In the genomic region with DNA sequence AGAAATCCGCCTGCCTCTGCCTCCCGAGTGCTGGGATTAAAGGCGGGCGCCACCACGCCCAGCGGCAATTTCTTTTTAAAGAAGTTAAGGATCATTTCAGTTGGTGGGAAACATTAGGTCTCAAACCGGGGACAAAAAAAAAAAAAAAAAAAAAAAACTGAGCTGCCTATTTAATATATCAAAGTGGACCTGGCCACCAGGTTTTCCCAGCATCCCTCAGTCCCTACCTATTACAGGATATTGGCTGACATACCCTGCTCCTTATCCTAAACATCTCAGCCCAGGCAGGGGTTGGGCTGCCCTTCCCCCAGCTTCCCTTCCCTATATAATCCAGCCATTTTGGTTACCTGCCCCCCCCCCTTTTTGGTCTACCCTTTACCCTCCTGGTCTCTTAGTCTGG, we compare ENCODE assay signal across 25 mouse cellular contexts. TPM values are rescaled to one million over a fixed set of nuclear protein-coding genes. Genes with fewer than 3 reads are reported as not detected.
"Had no signal": no experiment of that assay in that cellular context is flagged by ENCODE, and none has a peak within 500 bp of the region (broad histone marks: within the 10 kb centered on the region; RNA-seq: fewer than 3 reads in every experiment).

No protein-coding gene starts in this region.

- DNase-seq: retina, postnatal 1 day; right cerebral cortex, adult 18-20 months; right cerebral cortex, postnatal 14 days; right cerebral cortex, postnatal 25 days; right cerebral cortex, postnatal 4 days; spleen, adult 18-20 months; thymus, adult 18-20 months; thymus, adult 2 months; thymus, postnatal 14 days; thymus, postnatal 25 days; thymus, postnatal 36 days; thymus, postnatal 4 days had no signal

- H3K4me2 ChIP-seq: neural tube, embryonic 13.5 days; neural tube, embryonic 15.5 days; stomach, embryonic 15.5 days had no signal

- H3K4me3 ChIP-seq: neural tube, embryonic 13.5 days; neural tube, embryonic 15.5 days; stomach, embryonic 15.5 days had no signal

- H3K27me3 ChIP-seq: neural tube, embryonic 15.5 days; stomach, embryonic 15.5 days had no signal

- H3K27ac ChIP-seq: neural tube, embryonic 13.5 days; neural tube, embryonic 15.5 days; stomach, embryonic 15.5 days; stomach, postnatal 0 days had no signal

- H3K9ac ChIP-seq: neural tube, embryonic 13.5 days; neural tube, embryonic 15.5 days; stomach, embryonic 15.5 days had no signal

- H3K36me3 ChIP-seq: neural tube, embryonic 13.5 days; neural tube, embryonic 15.5 days; stomach, embryonic 15.5 days had no signal

- H3K9me3 ChIP-seq: neural tube, embryonic 13.5 days; neural tube, embryonic 15.5 days; stomach, embryonic 15.5 days had no signal

RNA-seq across cellular contexts. Expression of gene Vmo1, which starts 2.6 kb away (rescaled TPM):
- total RNA-seq: neutrophil, adult 5-6 weeks had no signal
- polyA plus RNA-seq: neural tube, embryonic 14.5 days; small intestine, adult 2 months; stomach, embryonic 15.5 days had no signal

RNA-seq across cellular contexts. Expression of gene Tm4sf5, which starts 6.8 kb away (rescaled TPM):
- total RNA-seq: neutrophil, adult 5-6 weeks had no signal

RNA-seq across cellular contexts. Expression of gene Gltpd2, which starts 7.2 kb away (rescaled TPM):
- total RNA-seq: neutrophil, adult 5-6 weeks had no signal
- polyA plus RNA-seq: testis, adult 2 months; thymus, postnatal 0 days had no signal

RNA-seq across cellular contexts. Expression of gene Gm40193, which starts 20.9 kb away (rescaled TPM):
- total RNA-seq: neutrophil, adult 5-6 weeks had no signal
- polyA plus RNA-seq: neural tube, embryonic 13.5 days; neural tube, embryonic 14.5 days; neural tube, embryonic 15.5 days; small intestine, adult 2 months; spleen, adult 2 months; stomach, embryonic 14.5 days; stomach, embryonic 15.5 days; stomach, embryonic 16.5 days; stomach, postnatal 0 days; testis, adult 2 months; thymus, adult 2 months; thymus, postnatal 0 days; urinary bladder, adult 2 months had no signal
